Mouse (Mus musculus) kidney, adult 8-10 months (tissue): ENCODE data around the gene Abtb2.

Experiments
- DNase-seq, 2 experiments: peaks; one replicate each; pipeline ENCODE4 v3.0.0; 2022

Abtb2 gene

GRCm38 (mm10) chr2:103586423-103586822 is 20.3 kb downstream of the Abtb2 start:
- DNase-seq = no peak

- DNase-seq = no peak
Measured at GRCm38 (mm10) chr2:103588776-103589175, 22.7 kb downstream of the Abtb2 start.

GRCm38 (mm10) chr2:103589400-103589799 is 23.3 kb downstream of the Abtb2 start:
- no peak for DNase-seq

- no peak for DNase-seq
Measured at GRCm38 (mm10) chr2:103590645-103591044, 24.5 kb downstream of the Abtb2 start.

- DNase-seq = peak in 1 of 2 experiments; percentile 25
Measured at GRCm38 (mm10) chr2:103591742-103592590, 25.9 kb downstream of the Abtb2 start.

- no peak for DNase-seq
Measured at GRCm38 (mm10) chr2:103592591-103592929, 26.4 kb downstream of the Abtb2 start.

GRCm38 (mm10) chr2:103594592-103595011 is 28.5 kb downstream of the Abtb2 start:
- DNase-seq = peak; percentile 76 to 78

GRCm38 (mm10) chr2:103595028-103595651 is 29.0 kb downstream of the Abtb2 start:
- DNase-seq = peak; percentile 41 to 49

- peak; percentile 56 to 65 for DNase-seq
Measured at GRCm38 (mm10) chr2:103599296-103599695, 33.2 kb downstream of the Abtb2 start.

- DNase-seq = peak; percentile 60 to 68
Measured at GRCm38 (mm10) chr2:103600165-103600891, 34.2 kb downstream of the Abtb2 start.

GRCm38 (mm10) chr2:103601126-103601525 is 35.0 kb downstream of the Abtb2 start:
- peak; percentile 34 to 44 for DNase-seq

- no peak for DNase-seq
Measured at GRCm38 (mm10) chr2:103601531-103601930, 35.4 kb downstream of the Abtb2 start.

- no peak for DNase-seq
Measured at GRCm38 (mm10) chr2:103603209-103603608, 37.1 kb downstream of the Abtb2 start.

GRCm38 (mm10) chr2:103603869-103604268 is 37.8 kb downstream of the Abtb2 start:
- DNase-seq = no peak

GRCm38 (mm10) chr2:103605805-103606498 is 39.8 kb downstream of the Abtb2 start:
- DNase-seq = no peak

GRCm38 (mm10) chr2:103607926-103608325 is 41.8 kb downstream of the Abtb2 start:
- no peak for DNase-seq

- peak; percentile 25 to 59 for DNase-seq
Measured at GRCm38 (mm10) chr2:103608947-103609346, 42.8 kb downstream of the Abtb2 start.

GRCm38 (mm10) chr2:103609499-103609898 is 43.4 kb downstream of the Abtb2 start:
- peak in 1 of 2 experiments; percentile 36 for DNase-seq

GRCm38 (mm10) chr2:103610831-103611535 is 44.9 kb downstream of the Abtb2 start:
- no peak for DNase-seq

- DNase-seq = no peak
Measured at GRCm38 (mm10) chr2:103613865-103614264, 47.8 kb downstream of the Abtb2 start.

- no peak for DNase-seq
Measured at GRCm38 (mm10) chr2:103615028-103615427, 48.9 kb downstream of the Abtb2 start.

- no peak for DNase-seq
Measured at GRCm38 (mm10) chr2:103618407-103618806, 52.3 kb downstream of the Abtb2 start.
